Mouse (Mus musculus) spleen, adult 2 months (tissue): ENCODE results near the gene Gm29609.
"Not testable (repeated sequence)": the region's sequence is repeated elsewhere in the genome, so short reads cannot be mapped to it uniquely, and the experiment has no call there.

ENCODE experiments used
- CTCF ChIP-seq: fragments of 200-500 bp; IDR thresholded peaks from 2 replicates; pipeline ENCODE4 v1.5.1; 2011; ENCODE audit warnings: mild to moderate bottlenecking, inconsistent platforms; ENCODE audit not compliant: insufficient read depth, insufficient read length, insufficient replicate concordance; ENCODE audit errors: extremely low read depth
- POLR2A ChIP-seq: fragments of 200-500 bp; IDR thresholded peaks from 2 replicates; pipeline ENCODE4 v1.6.1; 2011; ENCODE audit warnings: low read depth, low read length, inconsistent platforms

DNA sequence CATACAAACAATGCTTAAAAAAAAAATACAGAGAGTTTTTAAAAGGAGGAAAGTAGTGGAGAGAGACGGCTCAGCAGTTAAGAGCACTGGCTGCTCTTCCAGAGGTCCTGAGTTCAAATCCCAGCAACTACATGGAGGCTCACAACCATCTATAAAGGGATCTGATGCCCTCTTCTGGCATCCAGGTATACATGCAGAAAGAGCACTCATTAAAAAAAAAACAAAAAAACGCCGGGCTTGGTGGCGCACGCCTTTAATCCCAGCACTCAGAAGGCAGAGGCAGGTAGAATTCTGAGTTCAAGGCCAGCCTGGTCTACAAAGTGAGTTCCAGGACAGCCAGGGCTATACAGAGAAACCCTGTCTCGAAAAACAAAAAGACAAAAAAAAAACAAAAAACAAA, 36.8 kb upstream of the Gm29609 start:
- not testable (repeated sequence) for TF ChIP-seq CTCF, POLR2A
